Mouse (Mus musculus) neural tube, embryonic 13.5 days (tissue): ENCODE data around the gene Igbp1. TPM values are rescaled to one million over a fixed set of nuclear protein-coding genes. Genes with fewer than 3 reads are reported as not detected.

Experiments
- ATAC-seq: fragments of 200-750 bp; cut with Nextera tagmentation; 2 replicates; pipeline ENCODE4 v1.8.0; 2017; ENCODE audit warnings: low read depth, mild to moderate bottlenecking, moderate TSS enrichment, moderate library complexity
- H3K27ac ChIP-seq: fragments of 300-500 bp; sonication (generic); replicated peaks from 2 replicates; pipeline ENCODE4 v1.5.1; 2015; ENCODE audit warnings: moderate library complexity, mild to moderate bottlenecking, inconsistent platforms
- H3K27me3 ChIP-seq: fragments of 300-500 bp; sonication (generic); 2 replicates; pipeline ENCODE4 v1.6.1; 2015; ENCODE audit warnings: mild to moderate bottlenecking, inconsistent platforms
- H3K36me3 ChIP-seq: fragments of 300-500 bp; sonication (generic); 2 replicates; pipeline ENCODE4 v1.6.1; 2015; ENCODE audit warnings: mild to moderate bottlenecking, inconsistent platforms
- H3K4me1 ChIP-seq: fragments of 300-500 bp; sonication (generic); replicated peaks from 2 replicates; pipeline ENCODE4 v1.6.1; 2015; ENCODE audit warnings: inconsistent platforms
- H3K4me2 ChIP-seq: fragments of 300-500 bp; sonication (generic); 2 replicates; pipeline ENCODE4 v1.6.1; 2015; ENCODE audit warnings: inconsistent platforms, mild to moderate bottlenecking, moderate library complexity
- H3K4me3 ChIP-seq: fragments of 300-500 bp; sonication (generic); 2 replicates; pipeline ENCODE4 v1.5.1; 2015; ENCODE audit warnings: mild to moderate bottlenecking, inconsistent platforms
- H3K9ac ChIP-seq: fragments of 300-500 bp; sonication (generic); 2 replicates; pipeline ENCODE4 v1.6.1; 2015; ENCODE audit warnings: moderate library complexity, mild to moderate bottlenecking, inconsistent platforms
- H3K9me3 ChIP-seq: fragments of 300-500 bp; sonication (generic); 2 replicates; pipeline ENCODE4 v1.6.1; 2016; ENCODE audit warnings: inconsistent platforms
- WGBS: fragments of 180-500 bp; shearing (Covaris S2); methylation state at CpG from one replicate; pipeline ENCODE4 v1.1.7; 2015; 5-methylcytosine and 5-hydroxymethylcytosine counted together
- polyA plus RNA-seq: library from polyadenylated mRNA; unstranded; fragments of >200 nt; fragmentation: Nextera tagmentation; extraction: Ambion mirVana; gene quantifications from 2 replicates; pipeline ENCODE4 v1.2.1, GENCODE M21; 2015

Gene Igbp1
- polyA plus RNA-seq: 29.3 and 30.0 TPM in 2 replicates

DNA sequence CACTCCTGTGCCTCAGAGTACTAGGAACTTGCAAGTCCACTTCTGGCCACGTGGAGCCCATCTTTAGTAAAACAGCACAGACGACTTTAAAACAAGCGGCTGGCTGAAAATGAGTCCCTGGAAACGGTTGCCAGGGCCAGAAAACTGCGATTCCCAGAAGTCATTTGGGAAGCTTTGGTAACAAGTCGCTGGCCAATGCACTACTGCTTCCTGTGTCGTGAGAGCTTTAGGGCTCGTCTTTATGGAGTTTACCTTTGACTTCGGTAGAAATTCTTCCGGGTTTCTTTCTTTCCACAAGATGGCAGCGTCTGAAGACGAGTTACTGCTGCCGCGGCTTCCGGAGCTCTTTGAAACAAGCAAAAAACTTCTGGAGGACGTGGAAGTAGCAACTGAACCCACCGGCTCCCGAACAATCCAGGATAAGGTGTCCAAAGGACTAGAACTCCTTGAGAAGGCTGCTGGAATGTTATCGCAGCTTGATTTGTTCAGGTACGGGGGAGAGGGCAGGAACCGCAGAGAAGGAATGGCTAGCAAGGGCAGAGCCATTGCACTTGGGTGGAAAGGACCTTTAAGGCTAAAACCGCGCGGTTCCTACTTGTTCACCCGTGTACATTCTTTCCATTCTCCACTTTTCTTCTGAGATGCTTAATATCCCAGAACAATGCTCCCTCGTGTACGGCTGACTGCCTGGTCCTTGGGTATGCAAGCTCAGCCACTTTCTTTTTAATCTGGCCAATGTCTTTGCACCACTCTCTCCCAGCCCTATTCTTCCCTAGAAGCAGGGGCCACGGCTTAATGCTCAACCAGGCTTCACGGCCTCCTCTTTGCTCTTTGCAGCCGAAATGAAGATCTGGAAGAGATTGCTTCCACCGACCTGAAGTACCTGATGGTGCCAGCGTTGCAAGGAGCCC, at the start of gene Igbp1:
Gene Igbp1 (plus strand): TSS at position 224 of the 911 bp plus-strand sequence.
- H3K27me3 ChIP-seq: peaks cover 18% of the 10 kb centered on the region; the same call in 1 of the 2 replicates
- H3K4me2 ChIP-seq: peak within 1 kb of the TSS; percentile 68
- H3K9ac ChIP-seq: peak within 1 kb of the TSS; percentile 71
- WGBS: 19% methylated on average over 32 of the region's 32 CpGs
- H3K27ac ChIP-seq: no peak within 1 kb of the TSS; the same call in 1 of the 2 replicates
- peak; percentile 99 for ATAC-seq
- H3K4me1 ChIP-seq: peaks cover 10% of the 10 kb centered on the region
- no peaks in the 10 kb centered on the region for H3K9me3 ChIP-seq
- H3K36me3 ChIP-seq: peaks cover 4% of the 10 kb centered on the region; the same call in 1 of the 2 replicates
- peak within 1 kb of the TSS; percentile 62 for H3K4me3 ChIP-seq

DNA sequence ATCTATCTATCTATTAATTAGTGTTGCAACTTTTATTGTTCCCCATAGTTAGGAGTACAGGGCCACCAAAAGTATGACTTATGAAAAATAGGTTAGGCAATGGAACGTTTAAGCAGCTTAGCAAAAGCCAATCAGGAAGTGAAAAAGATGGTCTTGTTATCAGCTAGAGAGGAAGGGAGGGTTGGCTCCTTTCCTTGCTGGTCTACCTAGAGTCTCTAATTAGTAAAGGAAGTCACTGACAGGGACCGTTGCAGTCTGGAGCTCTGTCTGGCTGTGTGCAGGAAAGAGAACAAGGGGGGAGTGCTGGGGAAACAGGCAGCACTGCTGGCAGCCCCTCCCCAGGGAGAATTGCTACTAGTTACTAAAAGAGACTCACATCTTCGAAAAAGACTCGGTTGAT, 26.0 kb upstream of the Igbp1 start:
- Histone ChIP-seq H3K4me2 (no peak overlapping the region), H3K4me3 (no peak overlapping the region), H3K9me3 (no peaks in the 10 kb centered on the region), H3K4me1 (no peaks in the 10 kb centered on the region), H3K27me3 (peaks cover 28% of the 10 kb centered on the region), H3K36me3 (no peaks in the 10 kb centered on the region), H3K27ac (no peak overlapping the region), H3K9ac (no peak overlapping the region)
- 78% methylated on average over 4 of the region's 4 CpGs for WGBS
- no peak for ATAC-seq

DNA sequence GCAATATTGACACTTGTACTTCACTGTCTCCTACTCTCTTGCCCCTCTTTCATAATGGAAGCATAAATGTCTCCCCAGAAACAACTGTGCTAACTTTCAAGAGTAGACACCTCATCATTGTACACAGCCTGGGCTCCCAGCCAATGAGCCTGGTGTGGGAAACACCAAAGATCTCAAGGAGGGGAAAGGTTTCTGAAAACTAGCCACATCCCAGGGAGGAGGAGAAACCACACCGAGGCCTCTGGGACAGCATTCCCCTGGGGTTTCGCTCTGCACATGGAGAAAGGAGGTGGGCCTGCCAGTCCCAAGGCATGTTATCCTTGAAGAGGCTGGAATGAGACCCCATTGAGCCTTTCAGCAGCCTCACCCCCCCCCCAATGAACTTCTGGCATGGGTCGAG, 24.0 kb upstream of the Igbp1 start:
- ATAC-seq: no peak
- Histone ChIP-seq H3K4me2 (no peak overlapping the region), H3K4me3 (no peak overlapping the region), H3K27ac (no peak overlapping the region), H3K27me3 (peaks cover 36% of the 10 kb centered on the region), H3K36me3 (no peaks in the 10 kb centered on the region), H3K9me3 (no peaks in the 10 kb centered on the region), H3K4me1 (no peaks in the 10 kb centered on the region), H3K9ac (no peak overlapping the region)
- WGBS: 73% methylated on average over 3 of the region's 3 CpGs

DNA sequence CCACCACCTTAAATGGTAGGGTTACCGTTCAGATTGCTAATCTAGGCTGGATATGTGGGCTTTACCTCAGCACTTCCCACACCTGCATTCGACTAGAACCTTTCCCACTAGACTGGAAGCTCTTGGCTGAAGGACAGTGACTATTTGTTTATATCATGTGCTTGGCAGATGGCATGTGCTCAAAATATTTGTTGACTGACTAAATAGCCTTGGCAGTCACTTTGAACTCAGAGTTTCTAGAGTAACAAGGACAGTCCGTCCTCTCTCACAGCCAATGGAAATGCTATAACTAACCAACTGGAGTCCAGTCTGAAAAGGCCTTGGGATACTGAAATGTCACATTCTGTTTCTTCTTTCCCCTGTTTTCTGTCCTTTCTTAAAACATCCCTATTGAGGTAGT, 22.6 kb upstream of the Igbp1 start:
- Histone ChIP-seq H3K27ac (no peak overlapping the region), H3K36me3 (no peaks in the 10 kb centered on the region), H3K27me3 (peaks cover 44% of the 10 kb centered on the region), H3K9ac (no peak overlapping the region), H3K4me2 (no peak overlapping the region), H3K4me3 (no peak overlapping the region), H3K9me3 (no peaks in the 10 kb centered on the region), H3K4me1 (no peaks in the 10 kb centered on the region)
- no peak for ATAC-seq
- 82% methylated on average over 3 of the region's 3 CpGs for WGBS

DNA sequence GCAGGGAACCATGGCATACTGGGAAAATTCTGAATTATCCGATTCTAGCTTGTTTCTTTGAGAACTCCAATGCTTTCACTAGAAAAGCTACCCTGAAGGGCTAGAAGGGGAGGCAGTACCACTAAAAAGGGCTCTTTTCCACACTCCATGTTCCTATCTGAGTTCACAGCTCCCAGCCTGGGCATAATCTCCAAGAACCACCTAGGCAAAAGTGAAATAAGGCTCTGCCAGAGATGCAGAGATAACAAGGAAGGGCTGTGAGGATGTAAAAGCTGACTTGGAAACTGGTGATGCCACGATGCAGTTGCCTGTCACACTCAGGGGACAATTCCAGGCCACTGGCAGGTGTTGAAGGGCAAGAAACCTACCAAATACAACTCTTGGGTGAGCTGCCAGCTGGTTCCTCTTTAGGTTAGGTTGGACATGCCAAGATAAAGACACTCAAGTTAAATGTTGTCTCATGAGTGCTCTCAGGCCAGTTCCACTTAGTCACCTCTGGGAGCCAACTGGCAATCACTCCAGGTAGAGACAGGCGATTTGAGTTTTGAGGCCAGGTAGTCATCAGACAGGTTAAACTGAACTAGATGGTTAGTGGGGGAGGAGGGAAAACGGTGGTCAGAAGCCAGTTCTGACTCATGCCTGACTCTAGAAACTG, 18.4 kb upstream of the Igbp1 start:
- H3K36me3 ChIP-seq: no peaks in the 10 kb centered on the region
- 69% methylated on average over 4 of the region's 4 CpGs for WGBS
- H3K4me3 ChIP-seq: no peak overlapping the region
- H3K27ac ChIP-seq: no peak overlapping the region
- no peak overlapping the region for H3K9ac ChIP-seq
- no peaks in the 10 kb centered on the region for H3K9me3 ChIP-seq
- H3K4me2 ChIP-seq: no peak overlapping the region
- H3K4me1 ChIP-seq: no peaks in the 10 kb centered on the region
- no peak for ATAC-seq
- peaks cover 27% of the 10 kb centered on the region for H3K27me3 ChIP-seq

DNA sequence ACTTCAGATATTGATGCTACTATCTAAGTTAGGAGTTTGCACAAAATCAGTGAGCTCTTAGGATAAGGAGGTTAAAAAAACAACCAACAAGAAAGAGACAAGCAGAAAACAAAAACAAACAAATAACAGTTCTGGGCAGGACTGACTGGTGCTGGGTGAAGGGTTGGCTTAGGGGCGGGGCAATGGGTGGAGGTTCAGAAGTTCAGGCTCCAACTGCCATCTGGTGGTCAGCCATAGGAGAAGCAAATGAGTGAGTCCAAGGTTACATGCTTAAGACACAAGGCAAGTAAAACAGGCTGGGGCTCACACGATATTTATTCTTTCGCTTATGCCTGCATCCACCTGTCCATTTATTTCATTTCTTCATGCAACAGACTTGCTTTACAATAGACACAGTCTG, 13.8 kb upstream of the Igbp1 start:
- Histone ChIP-seq H3K4me2 (no peak overlapping the region), H3K27me3 (peaks cover 13% of the 10 kb centered on the region; the same call in 1 of the 2 replicates), H3K4me1 (no peaks in the 10 kb centered on the region), H3K9ac (no peak overlapping the region), H3K4me3 (no peak overlapping the region), H3K9me3 (no peaks in the 10 kb centered on the region), H3K27ac (no peak overlapping the region), H3K36me3 (no peaks in the 10 kb centered on the region)
- WGBS: 41% methylated on average over 3 of the region's 3 CpGs
- peak; percentile 84; the same call in 1 of the 2 replicates for ATAC-seq

DNA sequence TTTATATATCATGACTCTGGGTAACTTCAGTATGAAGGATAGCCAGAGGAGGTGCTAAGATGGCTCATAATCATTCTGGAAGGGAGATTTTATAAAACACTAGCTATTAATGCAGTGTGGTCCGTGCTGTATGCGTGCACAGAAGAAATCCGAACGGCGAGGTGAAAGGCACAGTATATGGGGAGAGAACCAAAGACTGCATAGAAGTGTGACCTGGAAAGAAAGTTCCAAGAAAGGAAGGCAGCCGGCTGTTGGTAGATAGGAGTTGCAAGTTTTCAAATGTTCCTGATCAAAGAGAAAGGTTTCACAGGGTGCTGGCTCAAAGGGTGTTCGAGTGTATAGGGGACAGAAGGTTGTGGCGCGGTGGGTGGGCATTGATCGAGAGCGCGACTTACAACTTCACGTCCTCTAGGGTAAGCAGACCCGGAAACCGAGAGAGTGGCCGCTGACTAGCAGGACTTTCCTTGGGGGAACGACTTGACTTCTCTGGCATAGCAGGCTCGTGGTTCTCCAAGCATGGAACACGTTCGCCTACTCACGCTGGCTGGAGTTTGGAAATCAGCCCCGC, 507 bp upstream of the Igbp1 start:
- Histone ChIP-seq H3K27me3 (peaks cover 22% of the 10 kb centered on the region; the same call in 1 of the 2 replicates), H3K4me1 (peaks cover 10% of the 10 kb centered on the region), H3K9me3 (no peaks in the 10 kb centered on the region), H3K4me3 (peak overlapping the region; percentile 62), H3K4me2 (peak overlapping the region; percentile 68), H3K36me3 (peaks cover 4% of the 10 kb centered on the region; the same call in 1 of the 2 replicates), H3K27ac (no peak overlapping the region), H3K9ac (no peak overlapping the region)
- peak; percentile 81 for ATAC-seq
- WGBS: 15% methylated on average over 22 of the region's 22 CpGs

DNA sequence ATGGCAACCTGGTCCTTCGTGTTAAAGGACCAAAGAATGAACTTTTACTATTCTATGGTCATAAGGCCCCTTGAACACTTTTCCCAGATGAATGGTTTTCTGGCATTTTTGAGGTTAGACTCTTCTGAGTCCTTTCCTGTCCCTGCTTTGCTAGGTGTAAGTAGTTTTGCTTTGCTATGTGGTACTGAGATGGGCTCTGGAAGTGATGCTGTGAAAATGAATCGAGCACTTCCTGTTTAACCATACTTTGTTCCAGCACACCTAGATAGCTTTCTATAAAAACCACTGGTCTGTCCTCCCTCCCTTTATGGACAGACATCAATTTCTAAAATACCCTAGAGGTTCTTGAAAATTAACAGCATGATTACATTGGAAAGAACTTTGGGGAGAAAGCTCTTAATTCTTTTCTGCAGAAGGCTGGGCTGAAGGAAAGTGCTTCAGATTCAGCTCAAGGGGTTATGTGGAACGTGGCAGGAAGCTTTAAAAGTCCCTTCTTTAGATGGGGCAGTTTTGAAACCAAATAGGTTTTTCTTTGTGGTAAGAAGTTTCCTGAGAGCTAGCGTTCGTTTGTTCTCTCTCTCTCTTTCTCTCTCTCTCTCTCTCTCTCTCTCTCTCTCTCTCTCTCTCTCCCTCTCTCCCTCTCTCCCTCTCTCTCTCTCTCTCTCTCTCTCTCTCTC, 10.2 kb downstream of the Igbp1 start:
- Histone ChIP-seq H3K4me1 (no peaks in the 10 kb centered on the region), H3K4me3 (no peak overlapping the region), H3K4me2 (no peak overlapping the region), H3K27me3 (peaks cover 21% of the 10 kb centered on the region; the same call in 1 of the 2 replicates), H3K9me3 (no peaks in the 10 kb centered on the region), H3K9ac (no peak overlapping the region), H3K27ac (no peak overlapping the region), H3K36me3 (peaks cover 16% of the 10 kb centered on the region)
- 84% methylated on average over 5 of the region's 5 CpGs for WGBS
- no peak for ATAC-seq

DNA sequence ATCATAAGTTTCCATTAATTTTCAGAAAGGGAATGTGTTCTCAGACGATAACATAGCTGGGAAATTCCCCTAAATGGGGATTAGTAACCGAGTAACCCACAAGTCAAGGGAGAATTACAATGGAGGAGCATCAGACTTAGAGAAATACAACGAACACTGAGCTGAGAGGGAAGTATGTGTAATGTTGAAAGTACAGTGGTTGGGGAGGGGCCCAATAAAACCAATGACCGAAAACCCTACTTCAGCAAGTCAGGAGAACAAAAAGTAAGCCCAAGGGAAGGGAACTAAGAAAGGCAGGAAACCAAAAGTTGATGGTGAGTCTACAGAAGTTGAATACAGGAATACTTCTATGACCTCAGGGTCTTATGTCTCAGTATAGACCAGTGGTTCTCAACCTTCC, 14.1 kb downstream of the Igbp1 start:
- peaks cover 16% of the 10 kb centered on the region for H3K36me3 ChIP-seq
- H3K27ac ChIP-seq: no peak overlapping the region
- H3K9me3 ChIP-seq: no peaks in the 10 kb centered on the region
- no peaks in the 10 kb centered on the region for H3K4me1 ChIP-seq
- no peak for ATAC-seq
- peaks cover 17% of the 10 kb centered on the region for H3K27me3 ChIP-seq
- no peak overlapping the region for H3K9ac ChIP-seq
- H3K4me2 ChIP-seq: no peak overlapping the region
- H3K4me3 ChIP-seq: no peak overlapping the region
- WGBS: 92% methylated on average over 4 of the region's 4 CpGs

DNA sequence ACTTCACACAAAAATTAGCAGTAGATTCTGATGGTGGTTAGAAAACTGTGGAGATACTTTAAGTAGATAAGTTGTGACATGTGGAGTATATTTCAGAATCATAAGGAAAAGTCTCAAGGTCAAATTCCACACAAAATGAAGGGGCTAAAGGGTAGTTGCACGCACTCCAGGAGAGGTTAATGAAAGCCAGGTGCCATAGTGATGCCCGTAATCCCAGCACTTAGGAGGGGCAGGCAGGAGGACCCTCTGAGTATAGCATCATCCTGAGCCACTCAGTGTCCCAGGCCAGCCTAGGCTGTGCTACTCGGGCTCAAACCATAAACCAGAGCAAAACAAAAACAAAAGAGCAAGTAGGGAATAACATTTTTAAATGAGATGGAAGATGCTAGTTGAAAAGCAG, 15.8 kb downstream of the Igbp1 start:
- H3K4me2 ChIP-seq: no peak overlapping the region
- H3K4me3 ChIP-seq: no peak overlapping the region
- WGBS: 87% methylated on average over 3 of the region's 3 CpGs
- no peaks in the 10 kb centered on the region for H3K4me1 ChIP-seq
- peaks cover 6% of the 10 kb centered on the region for H3K27me3 ChIP-seq
- no peak for ATAC-seq
- H3K36me3 ChIP-seq: peaks cover 16% of the 10 kb centered on the region
- no peaks in the 10 kb centered on the region for H3K9me3 ChIP-seq
- H3K9ac ChIP-seq: no peak overlapping the region
- H3K27ac ChIP-seq: no peak overlapping the region

DNA sequence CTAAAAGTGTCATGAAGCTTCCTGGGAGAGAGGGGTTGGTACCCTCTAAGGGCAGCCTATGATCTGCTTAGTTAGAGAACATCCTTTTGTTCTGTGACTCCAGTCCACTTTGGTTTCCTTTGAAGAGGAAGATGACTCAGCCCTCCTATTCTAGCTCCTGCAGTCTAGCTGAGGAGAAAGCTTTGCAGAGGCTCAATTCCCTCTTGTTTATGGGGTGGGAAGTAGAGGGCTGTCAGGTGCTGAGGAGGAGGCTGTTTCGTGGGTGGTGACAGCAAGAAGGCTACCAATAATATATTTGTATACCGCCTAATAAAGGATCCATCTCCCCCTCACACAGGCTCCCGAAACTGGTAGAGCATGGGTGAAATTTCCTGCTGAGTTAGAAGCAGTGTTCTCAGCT, 22.6 kb downstream of the Igbp1 start:
- H3K9ac ChIP-seq: no peak overlapping the region
- peaks cover 19% of the 10 kb centered on the region; the same call in 1 of the 2 replicates for H3K36me3 ChIP-seq
- H3K4me3 ChIP-seq: no peak overlapping the region
- no peak overlapping the region for H3K4me2 ChIP-seq
- H3K9me3 ChIP-seq: no peaks in the 10 kb centered on the region
- H3K27me3 ChIP-seq: peaks cover 4% of the 10 kb centered on the region; the same call in 1 of the 2 replicates
- no peak overlapping the region for H3K27ac ChIP-seq
- WGBS: 80% methylated on average over 3 of the region's 3 CpGs
- ATAC-seq: no peak
- no peaks in the 10 kb centered on the region for H3K4me1 ChIP-seq
